Mouse (Mus musculus) testis, postnatal 14 days (tissue): ENCODE measurements around the gene 1810013L24Rik.

Experiments
- DNase-seq: peaks from one replicate; pipeline ENCODE4 v3.0.0; 2021; ENCODE audit warnings: low spot score

1810013L24Rik gene

DNA sequence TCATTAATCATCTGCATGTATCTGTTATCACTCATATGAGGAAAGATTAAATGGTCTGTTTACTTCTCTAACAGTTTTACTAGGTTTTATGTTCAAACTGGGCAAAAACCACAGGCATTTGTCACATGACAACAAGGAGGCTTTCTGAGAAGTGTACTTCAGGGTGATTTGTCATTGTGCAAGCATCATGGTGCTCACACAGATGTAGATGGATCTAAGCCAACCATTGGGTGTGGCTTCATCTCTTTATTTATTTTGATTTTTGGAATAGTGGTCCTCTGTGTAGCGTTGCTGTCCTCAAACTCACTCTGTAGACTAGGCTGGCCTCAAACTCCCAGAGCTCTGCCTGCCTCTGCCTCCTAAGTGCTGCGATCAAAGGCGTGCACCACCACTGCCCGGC is 65.4 kb downstream of the 1810013L24Rik start:
- no peak for DNase-seq

DNA sequence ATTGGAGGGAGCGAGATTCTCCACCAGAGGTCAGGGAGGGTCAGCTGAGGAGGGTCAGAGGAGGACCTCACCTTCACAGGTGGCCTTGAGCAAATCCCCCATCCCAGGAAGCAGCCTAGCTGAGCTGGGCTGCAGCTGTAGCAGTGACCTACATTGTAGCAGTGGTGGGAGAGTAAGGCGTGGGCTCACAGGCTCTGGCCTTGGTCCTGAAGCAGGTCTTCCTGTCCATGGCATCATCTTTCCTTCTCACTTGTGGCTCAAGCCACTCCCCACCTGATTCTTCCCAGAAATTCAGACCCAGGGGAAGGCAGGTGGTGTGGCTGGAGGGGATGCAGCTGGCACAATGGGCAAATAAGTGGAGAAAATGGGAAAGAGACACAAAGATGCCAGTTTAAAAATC is 76.2 kb downstream of the 1810013L24Rik start:
- DNase-seq = peak; percentile 53
